Mouse (Mus musculus) frontal cortex, adult (tissue): ENCODE data around the gene Disc1.

Experiments
- ATAC-seq: cut with Nextera tagmentation; 2 replicates; pipeline ENCODE4 v1.9.2; 2017; ENCODE audit warnings: mild to moderate bottlenecking, moderate library complexity, mixed read lengths; ENCODE audit not compliant: low TSS enrichment

Gene Disc1

GRCm38 (mm10) chr8:125258806-125259500 is 205.0 kb downstream of the Disc1 start:
- no peak for ATAC-seq

- no peak for ATAC-seq
Observed at GRCm38 (mm10) chr8:125268181-125268705, 214.2 kb downstream of the Disc1 start.

- no peak for ATAC-seq
Observed at GRCm38 (mm10) chr8:125270292-125270691, 216.3 kb downstream of the Disc1 start.

- ATAC-seq, result no peak
Observed at GRCm38 (mm10) chr8:125271357-125271756, 217.4 kb downstream of the Disc1 start.

GRCm38 (mm10) chr8:125272089-125272866 is 218.3 kb downstream of the Disc1 start:
- no peak for ATAC-seq

GRCm38 (mm10) chr8:125277071-125277682 is 223.2 kb downstream of the Disc1 start:
- no peak for ATAC-seq

- ATAC-seq, result no peak
Observed at GRCm38 (mm10) chr8:125279156-125279555, 225.2 kb downstream of the Disc1 start.

GRCm38 (mm10) chr8:125279892-125280291 is 225.9 kb downstream of the Disc1 start:
- no peak for ATAC-seq

GRCm38 (mm10) chr8:125282531-125282930 is 228.5 kb downstream of the Disc1 start:
- ATAC-seq, result no peak

GRCm38 (mm10) chr8:125283542-125283941 is 229.5 kb downstream of the Disc1 start:
- no peak for ATAC-seq

GRCm38 (mm10) chr8:125284875-125285274 is 230.9 kb downstream of the Disc1 start:
- ATAC-seq, result no peak

GRCm38 (mm10) chr8:125285391-125285790 is 231.4 kb downstream of the Disc1 start:
- 0 out of 2 replicates have a peak, but pooled peaks have one; percentile 20 for ATAC-seq

- peak; percentile 44; the same call in 1 of the 2 replicates for ATAC-seq
Observed at GRCm38 (mm10) chr8:125285966-125286681, 232.1 kb downstream of the Disc1 start.

GRCm38 (mm10) chr8:125287311-125287710 is 233.3 kb downstream of the Disc1 start:
- ATAC-seq, result no peak

- ATAC-seq, result no peak
Observed at GRCm38 (mm10) chr8:125287841-125288341, 233.9 kb downstream of the Disc1 start.

- ATAC-seq, result no peak
Observed at GRCm38 (mm10) chr8:125291506-125291905, 237.5 kb downstream of the Disc1 start.

GRCm38 (mm10) chr8:125291932-125292717 is 238.1 kb downstream of the Disc1 start:
- ATAC-seq, result no peak

- peak; percentile 91 for ATAC-seq
Observed at GRCm38 (mm10) chr8:125292933-125293591, 239.1 kb downstream of the Disc1 start.

GRCm38 (mm10) chr8:125299248-125299647 is 245.3 kb downstream of the Disc1 start:
- ATAC-seq, result no peak

GRCm38 (mm10) chr8:125301931-125302361 is 248.0 kb downstream of the Disc1 start:
- ATAC-seq, result no peak
